Mouse (Mus musculus): ENCODE measurements around the gene Ltb4r2. TPM values are rescaled to one million over a fixed set of nuclear protein-coding genes. Genes with fewer than 3 reads are reported as not detected.
A peak's percentile ranks its signal among the peaks of the same experiment; 100 is the strongest.

Gene Ltb4r2
- total and polyA plus RNA-seq, 3 experiments, result 0.20 TPM; not detected in 1

DNA sequence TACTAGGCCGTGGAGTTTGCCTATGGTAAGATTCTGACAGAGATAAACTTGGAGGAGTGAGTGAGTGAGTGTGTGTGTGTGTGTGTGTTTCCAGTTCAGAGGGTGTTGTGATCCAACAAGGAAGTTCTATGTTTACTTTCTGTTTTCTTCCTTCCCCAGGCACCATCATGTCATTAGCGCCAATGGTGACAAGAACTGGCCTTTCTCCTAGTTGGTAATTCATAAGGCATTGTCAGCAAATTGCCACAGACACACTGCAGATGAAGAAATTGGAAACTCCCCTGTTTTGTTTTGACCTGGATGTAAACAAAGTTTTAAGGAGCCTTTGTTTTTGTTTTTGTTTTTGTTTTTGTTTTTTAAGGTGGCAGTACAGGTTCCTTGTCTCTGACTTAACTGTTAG, 32.2 kb downstream of the Ltb4r2 start:
- no peaks in the 10 kb centered on the region for H3K36me3 ChIP-seq (ENCODE audit: control insufficient read depth, insufficient read depth, low read length)
- no peak for DNase-seq
- TF ChIP-seq CTCF (IDR thresholded peaks at IDR 0.05) (no peak), POLR2A (IDR thresholded peaks at IDR 0.05; ENCODE audit: insufficient read depth, low read depth, low read length) (no peak)
- 48% methylated on average over 2 of the region's 2 CpGs for WGBS
- no peaks in the 10 kb centered on the region for H3K27me3 ChIP-seq (ENCODE audit: control insufficient read depth, insufficient read depth, low read length)
- no peak overlapping the region for H3K9ac ChIP-seq (ENCODE audit: low read depth, low read length)
- H3K4me3 ChIP-seq, result no peak overlapping the region
- H3K27ac ChIP-seq, result no peak overlapping the region
- intact Hi-C loops (cut with DNase I), result no loop called here
- H3K4me1 ChIP-seq (ENCODE audit: control insufficient read depth, insufficient read depth, low read length), result peaks cover 3% of the 10 kb centered on the region
- no peaks in the 10 kb centered on the region for H3K79me2 ChIP-seq (replicated peaks; ENCODE audit: control insufficient read depth, insufficient read depth, low read length)

DNA sequence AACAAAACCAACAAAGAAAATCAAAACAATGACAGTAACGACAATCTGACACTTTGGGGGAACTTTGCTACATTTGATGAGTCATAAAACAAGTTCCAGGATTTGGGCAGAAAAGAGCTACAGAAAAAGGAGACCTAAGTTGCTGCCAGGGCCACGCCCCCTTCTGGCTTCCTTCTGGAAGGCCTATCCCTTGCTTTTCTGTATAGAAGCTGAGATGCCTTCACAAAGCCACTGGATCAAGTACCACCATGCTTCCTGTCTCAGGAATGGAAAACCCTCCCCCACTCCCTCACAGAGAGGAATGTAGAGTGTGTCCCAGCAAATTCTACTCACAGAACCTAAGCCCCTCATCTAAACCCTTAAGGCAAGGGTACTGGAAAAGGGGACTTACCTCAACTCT, 32.7 kb downstream of the Ltb4r2 start:
- TF ChIP-seq EP300 (IDR thresholded peaks at IDR 0.05; ENCODE audit: insufficient read depth, low read depth, low read length) (no peak), POLR2A (IDR thresholded peaks at IDR 0.05; ENCODE audit: insufficient read depth, low read depth, low read length) (no peak), CTCF (IDR thresholded peaks at IDR 0.05) (no peak)
- DNase-seq, result peak; percentile 26 to 33
- H3K4me1 ChIP-seq (ENCODE audit: control insufficient read depth, insufficient read depth, low read length), result peaks cover 3% of the 10 kb centered on the region; the same call in 1 of the 2 replicates
- no peak overlapping the region for H3K9ac ChIP-seq (ENCODE audit: low read depth, low read length)
- intact Hi-C loops (cut with DNase I), result no loop called here
- H3K27me3 ChIP-seq (ENCODE audit: control insufficient read depth, insufficient read depth, low read length), result no peaks in the 10 kb centered on the region
- 58% methylated on average over 2 of the region's 2 CpGs for WGBS
- no peaks in the 10 kb centered on the region for H3K36me3 ChIP-seq (ENCODE audit: control insufficient read depth, insufficient read depth, low read length)
- H3K4me3 ChIP-seq, result no peak overlapping the region
- no peaks in the 10 kb centered on the region for H3K79me2 ChIP-seq (replicated peaks; ENCODE audit: control insufficient read depth, insufficient read depth, low read length)
- H3K27ac ChIP-seq, result no peak overlapping the region; the same call in 1 of the 2 replicates

DNA sequence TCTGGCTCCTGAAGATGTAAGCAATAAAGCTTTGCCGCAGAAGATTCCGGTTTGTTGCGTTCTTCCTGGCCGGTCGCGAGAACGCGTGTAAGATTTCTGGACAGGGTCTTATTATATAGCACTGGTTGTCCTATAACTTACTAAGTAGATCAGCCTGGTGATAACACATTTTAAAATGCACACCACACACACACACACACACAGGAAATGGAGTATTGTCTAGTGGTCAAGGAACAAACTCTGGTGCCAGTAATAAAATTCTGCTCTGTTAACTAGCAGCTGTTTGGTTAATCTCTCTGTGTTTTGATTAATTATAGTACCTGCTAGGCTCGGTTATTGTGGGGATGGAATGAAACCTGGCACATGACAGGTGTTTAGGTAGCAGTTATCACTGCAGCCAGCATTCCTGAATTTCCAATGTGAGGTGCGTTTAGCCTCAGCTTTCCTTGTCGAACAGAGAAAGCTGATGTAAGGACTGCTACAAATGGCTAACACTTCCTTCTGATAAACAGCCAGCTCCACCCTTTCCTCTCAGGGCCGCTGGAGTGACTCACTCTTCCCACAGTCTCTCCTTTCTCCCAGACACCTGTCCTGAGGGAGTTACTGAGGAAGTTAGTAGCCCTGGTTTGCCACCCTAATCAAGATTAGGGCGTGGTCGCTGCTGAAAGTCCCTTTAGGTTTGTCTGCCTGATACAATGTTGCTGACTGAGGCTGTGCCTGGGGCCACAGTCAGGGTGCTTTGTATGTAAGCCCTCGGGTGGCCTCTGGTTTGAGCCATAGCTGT, 34.3 kb downstream of the Ltb4r2 start:
- intact Hi-C loops (cut with DNase I), result no loop called here
- Histone ChIP-seq H3K27me3 (ENCODE audit: control insufficient read depth, insufficient read depth, low read length) (no peaks in the 10 kb centered on the region), H3K9ac (ENCODE audit: low read depth, low read length) (no peak overlapping the region), H3K4me1 (ENCODE audit: control insufficient read depth, insufficient read depth, low read length) (peaks cover 3% of the 10 kb centered on the region; the same call in 1 of the 2 replicates), H3K27ac (peak overlapping the region; percentile 71), H3K79me2 (replicated peaks; ENCODE audit: control insufficient read depth, insufficient read depth, low read length) (no peaks in the 10 kb centered on the region), H3K36me3 (ENCODE audit: control insufficient read depth, insufficient read depth, low read length) (no peaks in the 10 kb centered on the region), H3K4me3 (no peak overlapping the region)
- 50% methylated on average over 15 of the region's 15 CpGs for WGBS
- no peak for TF ChIP-seq CTCF (IDR thresholded peaks at IDR 0.05)
- TF ChIP-seq EP300 (IDR thresholded peaks at IDR 0.05; ENCODE audit: insufficient read depth, low read depth, low read length), result peak; percentile 68
- peak in 1 of 2 experiments; percentile 62 for DNase-seq

Other genes starting within 250 kb of the Ltb4r2 start
Only the 30 nearest of the 34 such genes appear.
- gene Fitm1, start 185.8 kb upstream of the Ltb4r2 start, total RNA-seq (2021), result 100 to 1,000 TPM; 165 to 187 TPM
- gene Fitm1, start 185.8 kb upstream of the Ltb4r2 start, polyA plus RNA-seq (2012; rRNA removed), result 323 and 403 TPM in 2 replicates
- gene Psme1, start 183.3 kb upstream of the Ltb4r2 start, total RNA-seq (2021), result 100 to 1,000 TPM; 231 to 264 TPM
- 101 and 118 TPM in 2 replicates for gene Psme1, start 183.3 kb upstream of the Ltb4r2 start, polyA plus RNA-seq (2012; rRNA removed)
- gene Emc9, start 176.1 kb upstream of the Ltb4r2 start, total RNA-seq (2021), result 10 to 100 TPM; 58.4 to 61.1 TPM
- gene Emc9, start 176.1 kb upstream of the Ltb4r2 start, polyA plus RNA-seq (2012; rRNA removed), result 52.9 and 54.2 TPM in 2 replicates
- gene Psme2, start 170.3 kb upstream of the Ltb4r2 start, total RNA-seq (2021), result 100 to 1,000 TPM; 119 to 120 TPM
- 37.3 and 56.7 TPM in 2 replicates for gene Psme2, start 170.3 kb upstream of the Ltb4r2 start, polyA plus RNA-seq (2012; rRNA removed)
- 10 to 100 TPM; 27.5 to 30.9 TPM for gene Rnf31, start 169.7 kb upstream of the Ltb4r2 start, total RNA-seq (2021)
- gene Rnf31, start 169.7 kb upstream of the Ltb4r2 start, polyA plus RNA-seq (2012; rRNA removed), result 19.7 and 24.3 TPM in 2 replicates
- 1 to 10 TPM; 9.7 to 9.8 TPM for gene Irf9, start 157.9 kb upstream of the Ltb4r2 start, total RNA-seq (2021)
- 22.2 and 29.3 TPM in 2 replicates for gene Irf9, start 157.9 kb upstream of the Ltb4r2 start, polyA plus RNA-seq (2012; rRNA removed)
- gene Rec8, start 143.4 kb upstream of the Ltb4r2 start, total RNA-seq (2021), result under 1 TPM in 1 of 2 experiments, not detected in 1; 0.32 TPM
- 0.12 and 0.29 TPM in 2 replicates for gene Rec8, start 143.4 kb upstream of the Ltb4r2 start, polyA plus RNA-seq (2012; rRNA removed)
- gene Ipo4, start 125.5 kb upstream of the Ltb4r2 start, total RNA-seq (2021), result 10 to 100 TPM; 51.3 to 64.1 TPM
- 68.2 and 68.9 TPM in 2 replicates for gene Ipo4, start 125.5 kb upstream of the Ltb4r2 start, polyA plus RNA-seq (2012; rRNA removed)
- gene Gm49378, start 123.5 kb upstream of the Ltb4r2 start, total RNA-seq (2021), result 1 to 10 TPM; 2.5 to 3.8 TPM
- 3.5 and 5.0 TPM in 2 replicates for gene Gm49378, start 123.5 kb upstream of the Ltb4r2 start, polyA plus RNA-seq (2012; rRNA removed)
- 10 to 100 TPM; 39.4 to 40.6 TPM for gene Tm9sf1, start 117.6 kb upstream of the Ltb4r2 start, total RNA-seq (2021)
- gene Tm9sf1, start 117.6 kb upstream of the Ltb4r2 start, polyA plus RNA-seq (2012; rRNA removed), result 50.6 and 63.0 TPM in 2 replicates
- gene Tssk4, start 111.2 kb upstream of the Ltb4r2 start, total RNA-seq (2021), result under 1 TPM; 0.34 to 0.47 TPM
- 0.55 and 0.61 TPM in 2 replicates for gene Tssk4, start 111.2 kb upstream of the Ltb4r2 start, polyA plus RNA-seq (2012; rRNA removed)
- gene Mdp1, start 100.9 kb upstream of the Ltb4r2 start, total RNA-seq (2021), result 10 to 100 TPM; 45.3 to 49.1 TPM
- gene Mdp1, start 100.9 kb upstream of the Ltb4r2 start, polyA plus RNA-seq (2012; rRNA removed), result 35.7 and 54.9 TPM in 2 replicates
- gene Gmpr2, start 89.5 kb upstream of the Ltb4r2 start, total RNA-seq (2021), result 1 to 10 TPM; 8.1 to 9.0 TPM
- gene Gmpr2, start 89.5 kb upstream of the Ltb4r2 start, polyA plus RNA-seq (2012; rRNA removed), result 11.8 and 18.2 TPM in 2 replicates
- gene Nedd8, start 89.3 kb upstream of the Ltb4r2 start, total RNA-seq (2021), result 100 to 1,000 TPM; 242 to 262 TPM
- 265 and 340 TPM in 2 replicates for gene Nedd8, start 89.3 kb upstream of the Ltb4r2 start, polyA plus RNA-seq (2012; rRNA removed)
- gene Tinf2, start 79.6 kb upstream of the Ltb4r2 start, total RNA-seq (2021), result 10 to 100 TPM; 12.6 to 12.8 TPM
- 7.6 and 8.5 TPM in 2 replicates for gene Tinf2, start 79.6 kb upstream of the Ltb4r2 start, polyA plus RNA-seq (2012; rRNA removed)
- under 1 TPM; 0.16 to 0.43 TPM for gene Tgm1, start 47.5 kb upstream of the Ltb4r2 start, total RNA-seq (2021)
- gene Tgm1, start 47.5 kb upstream of the Ltb4r2 start, polyA plus RNA-seq (2012; rRNA removed), result 0.31 and 0.41 TPM in 2 replicates
- gene Rabggta, start 39.2 kb upstream of the Ltb4r2 start, total RNA-seq (2021), result 10 to 100 TPM; 12.5 to 13.0 TPM
- 26.3 and 32.2 TPM in 2 replicates for gene Rabggta, start 39.2 kb upstream of the Ltb4r2 start, polyA plus RNA-seq (2012; rRNA removed)
- gene Dhrs1, start 15.7 kb upstream of the Ltb4r2 start, total RNA-seq (2021), result 10 to 100 TPM; 35.4 to 40.2 TPM
- gene Dhrs1, start 15.7 kb upstream of the Ltb4r2 start, polyA plus RNA-seq (2012; rRNA removed), result 82.9 and 85.8 TPM in 2 replicates
- gene Nop9, start 15.7 kb upstream of the Ltb4r2 start, total RNA-seq (2021), result 10 to 100 TPM; 10.1 to 11.4 TPM
- 8.3 and 13.1 TPM in 2 replicates for gene Nop9, start 15.7 kb upstream of the Ltb4r2 start, polyA plus RNA-seq (2012; rRNA removed)
- under 1 TPM; 0.81 to 0.98 TPM for gene Cideb, start 3.0 kb upstream of the Ltb4r2 start, total RNA-seq (2021)
- gene Cideb, start 3.0 kb upstream of the Ltb4r2 start, polyA plus RNA-seq (2012; rRNA removed), result 6.7 and 8.1 TPM in 2 replicates
- under 1 TPM; 0.34 to 0.36 TPM for gene Ltb4r1, start 4.5 kb downstream of the Ltb4r2 start, total RNA-seq (2021)
- gene Ltb4r1, start 4.5 kb downstream of the Ltb4r2 start, polyA plus RNA-seq (2012; rRNA removed), result 0.76 TPM in 2 replicates
- 10 to 100 TPM; 16.1 to 20.3 TPM for gene Adcy4, start 22.7 kb downstream of the Ltb4r2 start, total RNA-seq (2021)
- gene Adcy4, start 22.7 kb downstream of the Ltb4r2 start, polyA plus RNA-seq (2012; rRNA removed), result 36.5 and 40.0 TPM in 2 replicates
- gene Ripk3, start 27.4 kb downstream of the Ltb4r2 start, total RNA-seq (2021), result 1 to 10 TPM; 2.2 to 2.4 TPM
- gene Ripk3, start 27.4 kb downstream of the Ltb4r2 start, polyA plus RNA-seq (2012; rRNA removed), result 3.5 and 4.1 TPM in 2 replicates
- gene Nfatc4, start 61.7 kb downstream of the Ltb4r2 start, total RNA-seq (2021), result 1 to 10 TPM; 3.6 to 5.1 TPM
- gene Nfatc4, start 61.7 kb downstream of the Ltb4r2 start, polyA plus RNA-seq (2012; rRNA removed), result 6.0 and 7.3 TPM in 2 replicates
- 1 to 10 TPM; 6.2 to 6.8 TPM for gene Nynrin, start 92.6 kb downstream of the Ltb4r2 start, total RNA-seq (2021)
- gene Nynrin, start 92.6 kb downstream of the Ltb4r2 start, polyA plus RNA-seq (2012; rRNA removed), result 3.5 and 3.8 TPM in 2 replicates
- under 1 TPM in 1 of 2 experiments, not detected in 1; 0.18 TPM for gene Cbln3, start 123.0 kb downstream of the Ltb4r2 start, total RNA-seq (2021)
- 0.06 TPM in 2 replicates for gene Cbln3, start 123.0 kb downstream of the Ltb4r2 start, polyA plus RNA-seq (2012; rRNA removed)
- 10 to 100 TPM in 1 of 2 experiments, 1 to 10 TPM in 1; 8.8 to 11.6 TPM for gene Khnyn, start 123.5 kb downstream of the Ltb4r2 start, total RNA-seq (2021)
- 9.3 and 13.3 TPM in 2 replicates for gene Khnyn, start 123.5 kb downstream of the Ltb4r2 start, polyA plus RNA-seq (2012; rRNA removed)
- 100 to 1,000 TPM; 112 to 127 TPM for gene Sdr39u1, start 138.9 kb downstream of the Ltb4r2 start, total RNA-seq (2021)
- 142 and 156 TPM in 2 replicates for gene Sdr39u1, start 138.9 kb downstream of the Ltb4r2 start, polyA plus RNA-seq (2012; rRNA removed)
- gene Cma1, start 183.2 kb downstream of the Ltb4r2 start, total RNA-seq (2021), result 1 to 10 TPM; 1.3 to 1.8 TPM
- 2.1 and 2.5 TPM in 2 replicates for gene Cma1, start 183.2 kb downstream of the Ltb4r2 start, polyA plus RNA-seq (2012; rRNA removed)
- not detected for gene Cma2, start 189.6 kb downstream of the Ltb4r2 start, total RNA-seq (2021)
- gene Cma2, start 189.6 kb downstream of the Ltb4r2 start, polyA plus RNA-seq (2012; rRNA removed), result not detected in 2 replicates

Measured in heart, adult 2 months (tissue).